Mouse (Mus musculus): Measurements from ENCODE around the gene Prickle3. TPM values are rescaled to one million over a fixed set of nuclear protein-coding genes. Genes with fewer than 3 reads are reported as not detected.
A peak's percentile ranks its signal among the peaks of the same experiment; 100 is the strongest.

Prickle3 gene
- polyA plus RNA-seq, 1 experiment = 27.1 TPM

DNA sequence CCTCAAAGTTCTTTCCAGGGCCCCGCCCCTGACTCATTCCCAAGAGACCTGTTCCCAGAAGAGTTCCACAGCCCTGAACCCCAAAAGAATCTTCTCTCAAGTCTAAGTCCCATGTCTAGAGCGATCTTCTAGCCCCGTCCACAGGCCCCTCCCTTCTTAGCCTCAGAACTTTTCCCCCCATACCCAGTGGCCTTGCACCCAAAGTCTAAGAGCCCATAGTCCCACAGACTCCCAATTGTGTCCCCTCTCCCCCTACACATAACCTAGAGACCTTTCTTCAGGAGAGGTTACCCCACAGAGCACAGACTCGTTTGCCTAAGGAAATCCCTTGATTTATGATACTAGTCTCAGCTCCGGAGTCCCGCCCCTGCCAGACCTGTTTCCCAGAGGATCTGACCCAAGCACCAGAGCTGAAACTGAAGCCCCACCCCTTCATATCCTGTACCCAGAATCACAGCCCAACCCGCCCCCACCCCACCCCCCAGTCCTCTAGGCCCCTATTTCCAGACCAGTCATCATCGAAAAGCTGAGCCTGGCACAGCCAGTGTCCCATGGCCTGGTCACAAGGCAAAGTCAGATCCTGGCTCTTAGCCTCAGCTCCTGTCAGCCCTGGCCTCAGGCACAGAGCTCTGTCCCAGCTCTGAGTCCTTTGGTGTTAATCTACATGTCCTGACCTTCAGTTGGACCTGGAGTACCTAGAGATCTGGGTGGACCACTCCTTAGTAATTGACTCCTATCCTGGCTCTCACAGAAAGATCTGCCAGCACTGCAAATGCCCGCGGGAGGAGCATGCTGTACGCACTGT, 1.9 kb downstream of the Prickle3 start:
- Histone ChIP-seq H3K4me1 (ENCODE audit: control insufficient read depth, insufficient read depth, insufficient read length) (peaks cover 10% of the 10 kb centered on the region), H3K27ac (ENCODE audit: insufficient read depth, low read length) (no peak overlapping the region), H3K36me3 (ENCODE audit: control insufficient read depth, insufficient read depth, low read length) (no peaks in the 10 kb centered on the region), H3K4me3 (ENCODE audit: extremely low read depth, insufficient read depth, insufficient read length) (no peak overlapping the region), H3K27me3 (ENCODE audit: control insufficient read depth, insufficient read depth, low read length) (no peaks in the 10 kb centered on the region)
- no peak for DNase-seq (ENCODE audit: low read depth in 1 of 2, low spot score in 2 of 2)
- whole genome bisulfite sequencing = 72% methylated on average over 11 of the region's 11 CpGs
- TF ChIP-seq CTCF (IDR thresholded peaks at IDR 0.05; ENCODE audit: extremely low read depth, insufficient read depth, insufficient read length, insufficient replicate concordance) (no peak), POLR2A (IDR thresholded peaks at IDR 0.05; ENCODE audit: low read depth, low read length) (no peak)

DNA sequence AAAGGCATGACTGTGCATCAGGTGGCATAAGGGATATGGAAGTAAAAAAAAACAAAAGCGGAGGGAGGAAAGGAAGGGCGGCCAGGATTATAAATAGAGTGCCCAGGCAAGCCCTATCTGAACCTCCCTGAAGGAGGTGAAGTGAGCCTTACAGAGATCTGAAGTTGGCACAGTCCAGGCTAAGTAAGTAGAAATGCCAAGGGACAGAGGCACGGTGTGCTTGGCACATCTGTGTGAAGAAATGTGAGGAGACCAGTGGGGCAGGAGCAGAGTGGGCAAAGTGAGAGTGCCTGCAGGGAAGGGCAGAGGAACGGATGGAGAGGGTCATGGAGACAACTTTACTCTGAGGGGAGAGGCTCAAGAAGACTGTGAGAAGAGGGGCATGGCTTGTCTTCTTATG, 4.0 kb downstream of the Prickle3 start:
- DNase-seq (ENCODE audit: low read depth in 1 of 2, low spot score in 2 of 2) = no peak
- no peak for TF ChIP-seq CTCF (IDR thresholded peaks at IDR 0.05; ENCODE audit: extremely low read depth, insufficient read depth, insufficient read length, insufficient replicate concordance)
- Histone ChIP-seq H3K27ac (ENCODE audit: insufficient read depth, low read length) (no peak overlapping the region), H3K4me1 (ENCODE audit: control insufficient read depth, insufficient read depth, insufficient read length) (peaks cover 10% of the 10 kb centered on the region), H3K36me3 (ENCODE audit: control insufficient read depth, insufficient read depth, low read length) (peaks cover 2% of the 10 kb centered on the region), H3K27me3 (ENCODE audit: control insufficient read depth, insufficient read depth, low read length) (no peaks in the 10 kb centered on the region), H3K4me3 (ENCODE audit: extremely low read depth, insufficient read depth, insufficient read length) (no peak overlapping the region)
- 84% methylated on average over 4 of the region's 4 CpGs for whole genome bisulfite sequencing

DNA sequence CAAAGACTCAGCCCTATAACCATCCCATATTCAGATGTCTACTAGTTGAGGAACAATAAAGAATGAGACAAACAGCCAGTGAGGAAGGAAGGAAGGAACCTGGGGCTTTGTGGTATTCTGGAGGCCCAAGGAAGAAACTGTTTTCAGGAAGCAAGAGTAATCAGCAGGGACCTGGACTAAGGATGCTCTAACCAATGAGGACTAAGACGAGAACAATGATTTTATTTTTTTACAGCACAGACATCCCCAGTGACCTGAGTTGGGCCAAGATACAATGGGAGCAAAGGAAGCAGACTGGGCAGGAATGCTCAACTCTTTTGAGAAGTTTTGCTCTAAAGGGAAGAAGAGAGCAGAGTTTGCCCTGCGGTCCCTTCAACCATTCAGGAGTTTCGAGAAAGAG, 5.9 kb downstream of the Prickle3 start:
- 70% methylated on average over 3 of the region's 3 CpGs for WGBS
- H3K36me3 ChIP-seq (ENCODE audit: control insufficient read depth, insufficient read depth, low read length) = peaks cover 12% of the 10 kb centered on the region
- no peak overlapping the region for H3K27ac ChIP-seq (ENCODE audit: insufficient read depth, low read length)
- no peaks in the 10 kb centered on the region for H3K27me3 ChIP-seq (ENCODE audit: control insufficient read depth, insufficient read depth, low read length)
- no peak for DNase-seq (ENCODE audit: low read depth in 1 of 2, low spot score in 2 of 2)
- peaks cover 6% of the 10 kb centered on the region for H3K4me1 ChIP-seq (ENCODE audit: control insufficient read depth, insufficient read depth, insufficient read length)
- TF ChIP-seq POLR2A (IDR thresholded peaks at IDR 0.05; ENCODE audit: low read depth, low read length) = no peak
- TF ChIP-seq CTCF (IDR thresholded peaks at IDR 0.05; ENCODE audit: extremely low read depth, insufficient read depth, insufficient read length, insufficient replicate concordance) = no peak
- no peak overlapping the region for H3K4me3 ChIP-seq (ENCODE audit: extremely low read depth, insufficient read depth, insufficient read length)

DNA sequence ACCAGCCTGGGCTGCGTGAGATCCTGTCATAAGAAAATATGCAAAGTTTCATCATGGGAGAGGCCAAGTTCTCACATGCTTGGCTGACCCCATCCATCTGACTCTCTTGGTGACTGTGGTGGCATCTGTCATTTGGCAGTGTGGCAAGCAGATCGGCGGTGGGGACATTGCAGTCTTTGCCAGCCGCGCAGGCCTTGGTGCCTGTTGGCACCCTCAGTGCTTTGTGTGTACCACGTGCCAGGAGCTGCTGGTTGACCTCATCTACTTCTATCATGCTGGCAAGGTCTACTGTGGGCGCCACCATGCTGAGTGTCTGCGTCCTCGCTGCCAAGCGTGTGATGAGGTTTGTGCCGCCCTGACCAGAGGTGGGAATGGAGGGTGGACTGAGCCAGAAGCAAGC, 7.7 kb downstream of the Prickle3 start:
- 87% methylated on average over 11 of the region's 11 CpGs for WGBS
- no peak for TF ChIP-seq POLR2A (IDR thresholded peaks at IDR 0.05; ENCODE audit: low read depth, low read length)
- TF ChIP-seq CTCF (IDR thresholded peaks at IDR 0.05; ENCODE audit: extremely low read depth, insufficient read depth, insufficient read length, insufficient replicate concordance) = no peak

DNA sequence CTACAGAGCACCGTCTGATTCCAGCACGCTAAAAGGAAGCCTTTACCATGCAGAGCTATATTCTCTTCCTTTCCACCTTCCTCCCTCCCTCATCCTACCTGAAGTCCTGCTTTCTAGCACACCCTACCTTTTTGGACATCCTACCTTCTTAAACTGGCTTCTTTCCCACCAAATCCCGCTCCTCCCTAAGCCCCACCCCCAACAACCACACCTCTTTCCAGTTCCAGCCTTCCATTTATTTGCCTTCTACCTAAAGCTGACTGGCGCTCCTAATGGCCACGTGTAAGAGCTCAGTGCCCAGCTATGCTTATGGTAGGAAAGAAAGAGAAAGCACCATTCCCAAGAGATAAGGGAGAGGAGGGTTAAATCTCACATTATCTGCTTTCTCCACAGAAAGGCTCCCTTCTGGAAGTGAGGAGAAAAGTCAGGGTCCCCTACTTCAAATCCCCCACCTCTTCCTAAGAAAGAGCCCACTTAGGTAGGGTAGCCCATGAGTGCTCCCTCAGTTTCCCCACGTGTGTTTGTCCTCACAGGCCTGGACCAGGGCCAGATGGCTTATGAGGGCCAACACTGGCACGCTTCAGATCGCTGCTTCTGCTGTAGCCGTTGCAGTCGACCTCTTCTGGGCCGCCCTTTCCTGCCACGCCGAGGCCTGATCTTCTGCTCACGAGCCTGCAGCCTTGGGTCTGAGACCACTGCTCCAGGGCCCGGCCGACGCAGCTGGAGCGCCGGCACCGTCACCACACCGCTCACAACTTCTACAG, 8.9 kb downstream of the Prickle3 start:
- TF ChIP-seq CTCF (IDR thresholded peaks at IDR 0.05; ENCODE audit: extremely low read depth, insufficient read depth, insufficient read length, insufficient replicate concordance) (no peak), POLR2A (IDR thresholded peaks at IDR 0.05; ENCODE audit: low read depth, low read length) (no peak)
- Histone ChIP-seq H3K4me3 (ENCODE audit: extremely low read depth, insufficient read depth, insufficient read length) (no peak overlapping the region), H3K27ac (ENCODE audit: insufficient read depth, low read length) (no peak overlapping the region), H3K27me3 (ENCODE audit: control insufficient read depth, insufficient read depth, low read length) (no peaks in the 10 kb centered on the region), H3K4me1 (ENCODE audit: control insufficient read depth, insufficient read depth, insufficient read length) (no peaks in the 10 kb centered on the region), H3K36me3 (ENCODE audit: control insufficient read depth, insufficient read depth, low read length) (peaks cover 12% of the 10 kb centered on the region)
- 84% methylated on average over 21 of the region's 21 CpGs for WGBS
- DNase-seq (ENCODE audit: low read depth in 1 of 2, low spot score in 2 of 2) = no peak

More for the DNA sequence above, 7.7 kb downstream of the Prickle3 start:
- no peaks in the 10 kb centered on the region for H3K27me3 ChIP-seq (ENCODE audit: control insufficient read depth, insufficient read depth, low read length)
- no peak overlapping the region for H3K27ac ChIP-seq (ENCODE audit: insufficient read depth, low read length)
- H3K4me1 ChIP-seq (ENCODE audit: control insufficient read depth, insufficient read depth, insufficient read length) = no peaks in the 10 kb centered on the region
- H3K36me3 ChIP-seq (ENCODE audit: control insufficient read depth, insufficient read depth, low read length) = peaks cover 12% of the 10 kb centered on the region
- H3K4me3 ChIP-seq (ENCODE audit: extremely low read depth, insufficient read depth, insufficient read length) = no peak overlapping the region
- no peak for DNase-seq (ENCODE audit: low read depth in 1 of 2, low spot score in 2 of 2)

DNA sequence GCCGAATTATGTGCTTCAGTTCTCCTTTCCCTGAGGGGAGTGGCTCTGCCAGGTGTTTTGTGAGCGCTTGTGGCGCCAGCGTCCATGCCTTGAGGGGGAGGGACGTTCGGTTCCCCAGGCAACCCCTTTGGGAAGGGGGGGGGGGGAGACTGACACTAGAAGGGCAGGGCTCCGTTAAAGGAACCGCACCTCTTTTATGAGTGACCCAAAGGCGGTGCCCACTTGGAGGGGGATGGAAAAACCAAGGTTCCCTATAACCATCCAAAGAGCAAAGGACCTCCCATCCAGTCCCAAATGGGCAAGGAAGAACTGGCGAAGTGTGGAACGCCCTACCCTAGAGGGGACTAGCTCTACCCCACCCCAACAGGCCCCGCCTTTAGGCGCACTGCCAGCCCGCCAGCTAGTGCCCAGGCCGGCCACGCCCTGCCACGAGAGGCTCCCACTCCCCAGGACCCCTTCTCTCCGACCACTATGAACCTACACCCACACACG, 13.4 kb downstream of the Prickle3 start:
- peaks cover 11% of the 10 kb centered on the region for H3K36me3 ChIP-seq (ENCODE audit: control insufficient read depth, insufficient read depth, low read length)
- H3K27ac ChIP-seq (ENCODE audit: insufficient read depth, low read length) = peak overlapping the region; percentile 88
- peaks cover 7% of the 10 kb centered on the region; the same call in 1 of the 2 replicates for H3K4me1 ChIP-seq (ENCODE audit: control insufficient read depth, insufficient read depth, insufficient read length)
- DNase-seq (ENCODE audit: low read depth in 1 of 2, low spot score in 2 of 2) = peak; percentile 47 to 53
- peak overlapping the region; percentile 91 for H3K4me3 ChIP-seq (ENCODE audit: extremely low read depth, insufficient read depth, insufficient read length)
- 25% methylated on average over 19 of the region's 19 CpGs for WGBS
- no peak for TF ChIP-seq POLR2A (IDR thresholded peaks at IDR 0.05; ENCODE audit: low read depth, low read length)
- no peak for TF ChIP-seq CTCF (IDR thresholded peaks at IDR 0.05; ENCODE audit: extremely low read depth, insufficient read depth, insufficient read length, insufficient replicate concordance)
- H3K27me3 ChIP-seq (ENCODE audit: control insufficient read depth, insufficient read depth, low read length) = no peaks in the 10 kb centered on the region

Data from spleen, adult 2 months (tissue).